Mouse (Mus musculus) lung, postnatal 36 days (tissue): ENCODE measurements around the gene Asic1.

Experiments used
- DNase-seq: peaks from one replicate; pipeline ENCODE4 v3.0.0; 2022; ENCODE audit warnings: mixed read lengths

Gene Asic1

DNA sequence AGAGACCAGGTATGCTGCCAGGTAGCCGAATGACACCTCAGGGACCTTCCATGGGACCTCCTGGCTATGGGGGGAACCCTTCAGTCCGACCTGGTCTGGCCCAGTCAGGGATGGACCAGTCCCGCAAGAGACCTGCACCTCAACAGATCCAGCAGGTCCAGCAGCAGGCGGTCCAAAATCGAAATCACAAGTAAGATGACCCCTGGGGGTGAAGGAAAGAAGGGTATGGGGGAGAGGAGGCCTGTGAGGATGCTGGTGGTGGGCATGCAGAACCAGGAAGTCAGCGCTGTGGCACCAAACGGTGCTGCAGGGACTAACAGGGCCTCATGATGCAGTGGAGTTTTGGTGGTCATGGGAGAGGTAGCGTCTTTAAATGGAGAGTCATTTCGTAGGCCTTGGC lies 32.9 kb downstream of the Asic1 start:
- no peak for DNase-seq

- DNase-seq, result no peak
These were observed 33.5 kb downstream of the Asic1 start for GRCm38 (mm10) chr15:99703676-99704040.

DNA sequence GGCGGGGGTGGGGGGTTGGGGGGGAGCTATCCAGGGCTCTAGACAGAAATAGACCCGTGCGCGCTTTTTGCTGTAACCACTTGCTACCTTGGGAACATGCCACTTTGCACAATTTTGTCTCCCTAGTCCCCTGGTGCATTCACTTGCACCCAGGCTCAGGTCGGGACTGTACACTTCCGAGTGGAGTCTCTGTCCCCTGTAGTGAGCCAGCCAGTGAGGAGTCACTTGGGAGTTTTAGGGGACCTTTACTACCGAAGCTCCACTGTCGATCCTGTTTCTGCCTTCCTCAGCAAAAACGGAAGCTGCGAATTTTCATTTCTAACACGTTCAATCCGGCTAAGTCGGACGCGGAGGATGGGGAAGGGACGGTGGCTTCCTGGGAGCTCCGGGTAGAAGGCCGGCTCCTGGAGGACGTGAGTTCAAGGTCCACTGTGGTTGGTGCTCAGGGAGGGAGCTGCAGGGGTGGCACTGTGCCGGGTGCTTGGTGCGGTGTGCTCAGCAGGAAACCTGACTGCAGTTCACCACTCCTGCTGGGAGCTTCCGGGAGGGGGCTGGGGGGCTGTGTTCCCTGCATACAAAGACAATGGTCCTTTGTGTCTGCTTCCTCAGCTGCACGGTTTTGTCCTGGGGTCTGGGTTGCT lies 34.0 kb downstream of the Asic1 start:
- DNase-seq, result no peak

DNA sequence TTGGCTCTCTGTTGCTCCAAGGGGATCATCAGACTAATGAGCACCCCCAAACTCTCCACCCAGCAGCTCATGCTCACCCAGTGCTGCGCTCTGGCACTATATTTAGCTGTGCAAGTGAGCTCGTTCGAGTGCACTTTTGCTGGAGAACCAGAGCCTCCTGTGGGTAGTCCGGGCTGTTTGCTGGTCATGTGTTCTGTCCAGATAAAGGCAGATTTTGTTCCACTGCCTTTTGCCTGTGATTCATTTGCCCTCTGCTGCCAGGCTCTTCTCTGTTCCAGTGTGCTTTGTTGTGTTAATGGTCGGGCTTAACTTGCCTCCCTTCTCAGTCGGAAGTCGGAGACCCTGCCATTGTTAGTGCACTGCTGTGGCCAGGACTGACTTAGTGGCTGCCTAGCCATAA lies 34.7 kb downstream of the Asic1 start:
- DNase-seq, result no peak

DNA sequence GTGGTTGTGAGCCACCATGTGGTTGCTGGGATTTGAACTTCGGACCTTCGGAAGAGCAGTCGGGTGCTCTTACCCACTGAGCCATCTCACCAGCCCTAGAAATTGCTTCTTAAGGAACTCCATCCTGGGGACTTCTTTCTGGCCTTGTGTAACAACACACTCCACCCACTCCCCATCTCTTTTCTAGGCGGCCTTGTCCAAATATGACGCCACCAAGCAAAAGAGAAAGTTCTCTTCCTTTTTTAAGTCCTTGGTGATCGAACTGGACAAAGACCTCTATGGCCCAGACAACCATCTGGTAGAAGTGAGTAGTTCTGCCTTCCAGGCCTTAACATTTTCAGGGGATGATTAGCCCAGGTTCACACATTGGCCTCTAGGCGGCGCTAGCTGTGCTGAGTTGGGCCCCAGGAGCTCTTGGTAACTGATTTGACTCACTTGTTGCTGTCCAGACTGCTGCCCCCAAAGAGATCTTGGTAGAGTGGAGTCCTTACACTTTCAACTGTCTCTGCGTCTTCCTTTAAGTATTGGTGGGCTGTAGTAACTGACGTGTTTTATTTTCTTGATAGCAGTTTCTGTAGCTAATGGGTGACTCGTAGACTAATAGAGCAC lies 35.4 kb downstream of the Asic1 start, which contains the start of gene Gm17349:
TSS of gene Gm17349 (minus strand) at position 51 of the 609 bp plus-strand sequence.
- DNase-seq, result peak; percentile 61

- no peak for DNase-seq
These were observed 38.0 kb downstream of the Asic1 start for GRCm38 (mm10) chr15:99708176-99708575.

GRCm38 (mm10) chr15:99710221-99711190 lies 40.3 kb downstream of the Asic1 start:
- no peak for DNase-seq

DNA sequence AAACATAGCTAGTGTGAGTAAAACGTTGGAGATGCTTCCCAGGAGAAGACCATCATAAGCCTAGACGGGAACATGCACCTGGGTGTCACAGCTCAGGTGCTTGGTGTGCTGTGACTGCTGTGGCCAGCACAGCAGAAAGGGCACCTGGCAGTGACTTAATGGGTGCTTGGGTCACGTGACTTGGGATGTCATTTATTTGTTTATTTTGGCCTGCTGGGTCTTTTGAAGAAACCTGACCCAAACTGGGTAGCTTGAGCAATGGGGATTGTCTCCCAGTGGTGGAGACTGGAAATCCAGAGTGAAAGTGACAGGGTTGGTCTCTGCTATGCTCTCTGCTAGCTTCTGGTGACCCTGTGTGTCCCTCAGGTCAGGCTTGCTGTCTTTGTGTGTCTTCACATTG lies 41.3 kb downstream of the Asic1 start:
- DNase-seq, result no peak

DNA sequence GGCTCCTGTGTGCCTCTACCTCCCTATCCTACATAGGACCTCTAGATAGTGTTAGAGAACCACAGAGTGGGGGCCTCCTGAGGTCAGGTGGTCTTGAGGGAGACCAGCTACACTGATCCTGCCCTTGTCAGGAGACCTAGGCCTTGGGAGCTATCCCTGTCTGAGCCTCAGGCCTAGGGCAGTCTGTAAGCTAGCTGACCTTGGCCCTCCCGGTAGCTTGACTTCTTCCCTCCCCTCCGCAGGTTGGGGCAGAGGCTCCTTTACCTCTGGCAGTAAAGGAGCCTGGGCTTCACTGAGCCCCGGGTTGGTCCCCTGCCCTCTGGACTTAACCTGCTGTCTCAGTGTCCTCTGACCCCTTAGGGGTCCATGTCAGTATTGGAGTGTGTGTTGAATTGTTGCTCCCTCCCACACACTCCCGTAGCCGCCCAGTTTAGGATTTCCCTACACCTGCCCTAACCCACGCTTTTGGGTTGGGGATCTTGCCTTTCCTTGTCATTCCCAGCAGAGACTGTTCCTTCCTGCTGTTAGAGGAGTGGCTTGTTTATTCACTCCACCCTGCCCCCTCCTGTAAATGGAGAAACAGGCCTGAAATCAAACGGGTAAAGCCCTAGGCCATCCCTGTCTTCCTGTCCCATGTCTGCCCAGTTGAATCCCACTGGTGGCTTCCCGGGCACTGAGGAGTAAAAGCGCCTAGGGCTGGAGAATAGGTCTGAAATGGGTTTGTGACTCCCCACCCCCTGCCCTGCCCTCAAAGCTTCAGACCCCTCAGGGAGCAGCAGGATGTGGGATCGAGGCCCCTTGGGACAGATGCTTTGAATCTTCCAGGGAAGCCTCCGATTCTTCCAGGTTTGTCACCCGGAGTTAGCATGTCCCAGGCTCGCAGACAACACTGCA lies 42.7 kb downstream of the Asic1 start:
- DNase-seq, result no peak

- no peak for DNase-seq
These were observed 43.4 kb downstream of the Asic1 start for GRCm38 (mm10) chr15:99713569-99713968.

DNA sequence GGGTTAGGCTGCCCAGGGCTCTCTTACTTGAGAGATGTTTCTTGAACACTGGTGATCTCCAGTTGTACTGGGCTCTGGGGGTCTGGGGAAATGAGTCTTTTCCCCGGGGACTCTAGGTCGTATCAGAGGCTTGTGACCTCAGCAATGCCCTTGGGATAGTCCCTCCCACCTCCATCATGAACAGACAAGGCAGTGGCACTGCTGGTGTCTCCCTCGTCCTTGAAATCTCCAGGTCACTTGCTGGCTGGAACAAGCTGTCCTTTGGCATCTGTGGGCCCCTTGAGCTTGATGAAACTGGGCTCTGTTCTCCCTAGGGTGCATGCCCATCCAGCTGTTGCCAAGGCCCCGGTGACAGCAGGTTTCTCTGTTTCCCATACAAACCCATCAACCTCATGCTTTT lies 44.0 kb downstream of the Asic1 start:
- no peak for DNase-seq

- peak; percentile 88 for DNase-seq
These were observed 44.7 kb downstream of the Asic1 start for GRCm38 (mm10) chr15:99714858-99715257.

DNA sequence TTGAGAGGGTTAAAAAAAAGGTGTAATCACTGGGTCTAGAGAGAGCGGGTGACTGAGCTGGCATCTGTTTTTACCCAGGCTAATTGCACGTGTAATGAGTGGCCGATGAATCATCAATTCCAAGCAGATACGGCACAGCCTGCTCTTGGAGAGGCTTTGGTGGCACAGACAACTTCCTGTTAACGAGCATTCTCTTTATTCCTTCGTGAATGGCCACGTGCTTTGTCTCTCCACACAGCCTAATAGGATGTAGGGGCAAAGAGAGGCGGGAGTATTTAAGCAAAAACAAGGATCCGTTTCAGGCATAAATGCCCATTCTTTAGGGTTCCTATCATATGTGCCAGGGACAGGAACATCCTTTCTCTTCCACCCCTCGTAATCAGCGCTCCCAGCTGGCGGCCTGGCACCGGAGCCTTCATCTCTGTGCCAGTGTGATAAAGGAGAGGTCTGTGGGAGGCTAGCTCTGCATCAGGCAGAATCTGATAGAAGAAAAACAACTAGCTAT lies 45.2 kb downstream of the Asic1 start:
- DNase-seq, result no peak

GRCm38 (mm10) chr15:99715982-99716746 lies 46.0 kb downstream of the Asic1 start:
- DNase-seq, result no peak

DNA sequence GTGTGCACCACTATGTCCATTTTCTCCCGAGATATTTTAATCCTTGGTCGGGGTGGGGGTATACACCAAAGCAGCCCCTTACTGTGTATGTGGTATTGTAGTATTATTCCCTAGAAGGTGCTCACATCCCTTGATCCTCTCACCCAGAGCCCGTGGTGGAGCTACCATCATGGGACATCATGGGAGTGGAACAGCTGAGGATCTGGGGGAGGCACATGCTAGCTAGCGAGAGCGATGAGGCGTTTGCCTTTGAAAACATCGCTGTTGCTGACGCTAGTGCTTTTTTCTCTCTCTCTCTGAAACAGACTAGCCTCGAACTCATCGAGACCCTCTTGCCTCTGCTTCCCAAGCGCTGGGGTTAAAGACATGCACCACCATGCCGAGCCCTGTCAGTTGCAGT lies 46.6 kb downstream of the Asic1 start:
- no peak for DNase-seq

- peak; percentile 69 for DNase-seq
These were observed 47.5 kb downstream of the Asic1 start, which contains the start of gene Gpd1 for GRCm38 (mm10) chr15:99717386-99718334. TSS of gene Gpd1 (plus strand) at chr15:99717515.

- DNase-seq, result no peak
These were observed 48.4 kb downstream of the Asic1 start for GRCm38 (mm10) chr15:99718461-99719021.

GRCm38 (mm10) chr15:99719865-99720264 lies 49.7 kb downstream of the Asic1 start:
- DNase-seq, result no peak

- no peak for DNase-seq
These were observed 52.0 kb downstream of the Asic1 start for GRCm38 (mm10) chr15:99721921-99722743.
